Mouse (Mus musculus): ENCODE results near the gene Fbrsl1. TPM values are rescaled to one million over a fixed set of nuclear protein-coding genes. Genes with fewer than 3 reads are reported as not detected.

Fbrsl1 gene
- 93.7 TPM for polyA plus RNA-seq (2017; shearing (Covaris generic))

GRCm38 (mm10) chr5:110448436-110449134 lies at the start of gene Fbrsl1:
TSS of gene Fbrsl1 (minus strand) at chr5:110448503.

GRCm38 (mm10) chr5:110344524-110344923 lies 103.8 kb downstream of the Fbrsl1 start, which contains the start of gene Lrcol1:
TSS of gene Lrcol1 (plus strand) at chr5:110344730.

DNA sequence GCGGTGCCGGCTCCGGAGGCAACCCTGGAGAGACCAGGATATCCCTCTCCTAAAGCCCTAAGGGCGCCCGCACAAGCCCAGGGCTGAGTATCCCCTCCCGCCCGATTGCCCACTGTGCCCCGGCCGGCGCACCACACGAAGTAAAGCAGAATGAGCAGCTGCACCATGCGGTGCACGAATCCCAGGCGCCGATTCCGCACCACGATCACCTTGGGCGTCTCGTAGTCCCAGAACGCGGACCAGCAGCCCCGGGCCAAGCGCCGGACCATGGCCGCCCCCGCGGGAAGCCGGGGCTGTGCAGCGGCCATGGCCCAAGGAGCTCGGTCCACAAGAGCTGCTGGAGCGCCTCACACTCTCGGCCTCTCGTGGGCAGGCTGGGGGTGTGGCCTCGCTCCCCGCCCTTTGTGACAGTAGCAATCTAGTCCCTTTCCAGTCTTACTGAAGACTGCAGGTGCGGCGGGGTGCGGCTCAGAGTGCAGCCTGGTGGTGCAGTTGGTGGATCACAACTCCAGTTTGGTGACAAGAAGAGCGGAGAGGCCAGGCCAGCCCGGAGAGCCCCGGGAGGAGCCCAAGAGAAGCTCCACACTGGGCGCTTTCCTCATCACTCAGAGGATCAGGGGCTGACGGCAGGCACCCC lies 105.5 kb downstream of the Fbrsl1 start, which contains the start of gene P2rx2:
Gene P2rx2 (minus strand): TSS at position 565 of the 637 bp plus-strand sequence.

Other genes with a start within 250 kb of the Fbrsl1 start
- 42.4 TPM for gene Ankle2, start 217.5 kb downstream of the Fbrsl1 start, polyA plus RNA-seq (2017; shearing (Covaris generic))
- gene Pgam5, start 178.6 kb downstream of the Fbrsl1 start, polyA plus RNA-seq (2017; shearing (Covaris generic)), result 47.5 TPM
- 2.6 TPM for gene Pxmp2, start 162.3 kb downstream of the Fbrsl1 start, polyA plus RNA-seq (2017; shearing (Covaris generic))
- 3.4 TPM for gene Pole, start 162.2 kb downstream of the Fbrsl1 start, polyA plus RNA-seq (2017; shearing (Covaris generic))
- gene P2rx2, start 105.3 kb downstream of the Fbrsl1 start, polyA plus RNA-seq (2017; shearing (Covaris generic)), result not detected
- gene Lrcol1, start 103.8 kb downstream of the Fbrsl1 start, polyA plus RNA-seq (2017; shearing (Covaris generic)), result not detected
- gene Galnt9, start 95.9 kb upstream of the Fbrsl1 start, polyA plus RNA-seq (2017; shearing (Covaris generic)), result 33.6 TPM
- 48.3 TPM for gene Noc4l, start 204.9 kb upstream of the Fbrsl1 start, polyA plus RNA-seq (2017; shearing (Covaris generic))
- 47.0 TPM for gene Ddx51, start 204.9 kb upstream of the Fbrsl1 start, polyA plus RNA-seq (2017; shearing (Covaris generic))